Mouse (Mus musculus) layer of hippocampus, adult 2 months (tissue): ENCODE results near the gene Syap1. TPM values are rescaled to one million over a fixed set of nuclear protein-coding genes. Genes with fewer than 3 reads are reported as not detected.
"Not testable (repeated sequence)": the region's sequence is repeated elsewhere in the genome, so short reads cannot be mapped to it uniquely, and the experiment has no call there.

ENCODE experiments used
- DNase-seq, 2 experiments: peaks; one replicate each; pipeline ENCODE4 v3.0.0; 2022; ENCODE audit warnings: low spot score in 2 of 2
- H3K27ac ChIP-seq: fragments of 200-600 bp; 2 replicates; pipeline ENCODE4 v1.8.1; 2022
- H3K4me3 ChIP-seq: fragments of 200-600 bp; 2 replicates; pipeline ENCODE4 v1.8.1; 2022; ENCODE audit warnings: mild to moderate bottlenecking
- CTCF ChIP-seq: fragments of 200-600 bp; conservative IDR thresholded peaks from 2 replicates; pipeline ENCODE4 v1.8.1; 2022; ENCODE audit warnings: antibody characterized with exemption, mild to moderate bottlenecking, moderate library complexity
- microRNA-seq, 2 experiments: library from miRNA; unstranded; fragments of <30 nt; microRNA quantifications; one replicate each; pipeline ENCODE4 v1.2.0; 2021
- total RNA-seq, 2 experiments: library from RNA; stranded (reverse); gene quantifications; 2 replicates each; pipeline ENCODE4 v1.2.3; 2021

The Syap1 gene
- total RNA-seq, 2 experiments from 2014 or later: 31.1 to 33.6 TPM

GRCm38 (mm10) chrX:162871734-162872517 is 16.3 kb downstream of the Syap1 start:
- TF ChIP-seq CTCF: peak; percentile 90
- no peak overlapping the region for H3K4me3 ChIP-seq
- H3K27ac ChIP-seq: no peak overlapping the region
- peak in 1 of 2 experiments; percentile 26 for DNase-seq

- DNase-seq: no peak
- no peak overlapping the region for H3K4me3 ChIP-seq
- H3K27ac ChIP-seq: no peak overlapping the region
- TF ChIP-seq CTCF: no peak
Measured at GRCm38 (mm10) chrX:162868294-162868965, 19.8 kb downstream of the Syap1 start.

GRCm38 (mm10) chrX:162848682-162849081 is 39.6 kb downstream of the Syap1 start:
- Histone ChIP-seq H3K27ac (no peak overlapping the region), H3K4me3 (no peak overlapping the region)
- no peak for TF ChIP-seq CTCF
- DNase-seq: no peak

GRCm38 (mm10) chrX:162845531-162845930 is 42.7 kb downstream of the Syap1 start:
- Histone ChIP-seq H3K27ac (no peak overlapping the region), H3K4me3 (no peak overlapping the region)
- no peak for TF ChIP-seq CTCF
- no peak for DNase-seq

GRCm38 (mm10) chrX:162844447-162845100 is 43.7 kb downstream of the Syap1 start:
- DNase-seq: no peak
- TF ChIP-seq CTCF: peak; percentile 33
- H3K4me3 ChIP-seq: no peak overlapping the region
- H3K27ac ChIP-seq: no peak overlapping the region

GRCm38 (mm10) chrX:162832101-162832500 is 56.1 kb downstream of the Syap1 start:
- TF ChIP-seq CTCF: no peak
- Histone ChIP-seq H3K4me3 (no peak overlapping the region), H3K27ac (no peak overlapping the region)
- no peak for DNase-seq

- no peak for TF ChIP-seq CTCF
- no peak for DNase-seq
- H3K27ac ChIP-seq: no peak overlapping the region
- H3K4me3 ChIP-seq: no peak overlapping the region
Measured at GRCm38 (mm10) chrX:162831542-162831941, 56.7 kb downstream of the Syap1 start.

- no peak for DNase-seq
- H3K4me3 ChIP-seq: no peak overlapping the region
- no peak for TF ChIP-seq CTCF
Measured at GRCm38 (mm10) chrX:162831036-162831435, 57.2 kb downstream of the Syap1 start.

GRCm38 (mm10) chrX:162830313-162830712 is 57.9 kb downstream of the Syap1 start:
- not testable (repeated sequence) for H3K27ac ChIP-seq, H3K4me3 ChIP-seq, DNase-seq

More at GRCm38 (mm10) chrX:162831036-162831435, 57.2 kb downstream of the Syap1 start:
- H3K27ac ChIP-seq: no peak overlapping the region

GRCm38 (mm10) chrX:162829741-162830140 is 58.5 kb downstream of the Syap1 start:
- no peak for TF ChIP-seq CTCF
- peak overlapping the region; percentile 54 for H3K4me3 ChIP-seq
- peak overlapping the region; percentile 65; the same call in 1 of the 2 replicates for H3K27ac ChIP-seq
- no peak for DNase-seq

- peak within 1 kb of the TSS; percentile 71 for H3K4me3 ChIP-seq
- peak within 1 kb of the TSS; percentile 85 for H3K27ac ChIP-seq
- DNase-seq: peak; percentile 91 to 97
- TF ChIP-seq CTCF: no peak
Measured at GRCm38 (mm10) chrX:162829203-162829708, 59.0 kb downstream of the Syap1 start, which contains the start of gene Txlng. Txlng (minus strand) TSS chrX:162829454.

- H3K4me3 ChIP-seq: peak overlapping the region; percentile 71
- H3K27ac ChIP-seq: peak overlapping the region; percentile 85
- DNase-seq: peak in 1 of 2 experiments; percentile 3
- no peak for TF ChIP-seq CTCF
Measured at GRCm38 (mm10) chrX:162828783-162829182, 59.5 kb downstream of the Syap1 start.

- no peak for TF ChIP-seq CTCF
- H3K4me3 ChIP-seq: peak overlapping the region; percentile 71
- DNase-seq: peak in 1 of 2 experiments; percentile 1
- peak overlapping the region; percentile 85 for H3K27ac ChIP-seq
Measured at GRCm38 (mm10) chrX:162828016-162828415, 60.2 kb downstream of the Syap1 start.

Small RNAs within 50 kb of the gene (microRNA-seq; reads per million reads assigned to microRNA genes)
- gene Mir3473a: 0 reads per million in 2 experiments

Other genes starting within 250 kb of the Syap1 start
- gene Reps2, start 244.8 kb downstream of the Syap1 start, total RNA-seq: 100 to 1,000 TPM; 150 to 171 TPM
- 100 to 1,000 TPM; 157 to 166 TPM for gene Rbbp7, start 128.0 kb downstream of the Syap1 start, total RNA-seq
- gene Txlng, start 59.0 kb downstream of the Syap1 start, total RNA-seq: 10 to 100 TPM; 23.2 to 23.7 TPM
- 10 to 100 TPM; 52.8 to 57.9 TPM for gene Ctps2, start 12.8 kb upstream of the Syap1 start, total RNA-seq
- not detected for gene S100g, start 76.2 kb upstream of the Syap1 start, total RNA-seq